Mouse (Mus musculus) T-cell, adult 2 months (primary cell): ENCODE measurements at regions not wholly inside any gene's neighbourhood (a gene's known extent, or its start where the extent isn't known, plus 50 kb on each side); places are given as distances from the start of the nearest gene placed in this dataset.

Experiments
- DNase-seq: peaks from one replicate; pipeline ENCODE4 v3.0.0; 2022; ENCODE audit warnings: low spot score

- no peak for DNase-seq
Observed at GRCm38 (mm10) chr17:88307082-88307481, 133.4 kb upstream of the Foxn2 start.

- no peak for DNase-seq
Observed at GRCm38 (mm10) chr17:88307826-88308225, 132.7 kb upstream of the Foxn2 start.

GRCm38 (mm10) chr17:88312876-88313275 lies 127.6 kb upstream of the Foxn2 start:
- no peak for DNase-seq

GRCm38 (mm10) chr17:88316213-88316967 lies 124.1 kb upstream of the Foxn2 start:
- DNase-seq = peak; percentile 40

- no peak for DNase-seq
Observed at GRCm38 (mm10) chr17:88317311-88317710, 123.2 kb upstream of the Foxn2 start.

GRCm38 (mm10) chr17:88317806-88318205 lies 122.7 kb upstream of the Foxn2 start:
- DNase-seq = no peak

GRCm38 (mm10) chr17:88318207-88318791 lies 122.2 kb upstream of the Foxn2 start:
- no peak for DNase-seq

GRCm38 (mm10) chr17:88318936-88319335 lies 121.6 kb upstream of the Foxn2 start:
- no peak for DNase-seq

- DNase-seq = no peak
Observed at GRCm38 (mm10) chr17:88320686-88321085, 119.8 kb upstream of the Foxn2 start.

GRCm38 (mm10) chr17:88325326-88325909 lies 115.1 kb upstream of the Foxn2 start:
- DNase-seq = no peak

- DNase-seq = no peak
Observed at GRCm38 (mm10) chr17:88325910-88326739, 114.4 kb upstream of the Foxn2 start.

GRCm38 (mm10) chr17:88326740-88327123 lies 113.8 kb upstream of the Foxn2 start:
- no peak for DNase-seq

- DNase-seq = no peak
Observed at GRCm38 (mm10) chr17:88327791-88328190, 112.7 kb upstream of the Foxn2 start.

- no peak for DNase-seq
Observed at GRCm38 (mm10) chr17:88328807-88329206, 111.7 kb upstream of the Foxn2 start.

GRCm38 (mm10) chr17:88329715-88330114 lies 110.8 kb upstream of the Foxn2 start:
- no peak for DNase-seq

- no peak for DNase-seq
Observed at GRCm38 (mm10) chr17:88330129-88330528, 110.4 kb upstream of the Foxn2 start.

- no peak for DNase-seq
Observed at GRCm38 (mm10) chr17:88333816-88334215, 106.7 kb upstream of the Foxn2 start.

- no peak for DNase-seq
Observed at GRCm38 (mm10) chr17:88335271-88335670, 105.2 kb upstream of the Foxn2 start.

GRCm38 (mm10) chr17:88336140-88336769 lies 104.3 kb upstream of the Foxn2 start:
- no peak for DNase-seq

GRCm38 (mm10) chr17:88337649-88338404 lies 102.7 kb upstream of the Foxn2 start:
- DNase-seq = no peak

- DNase-seq = no peak
Observed at GRCm38 (mm10) chr17:88341141-88341540, 99.4 kb upstream of the Foxn2 start.
